Mouse (Mus musculus) myocyte (in vitro differentiated cells): ENCODE measurements around the gene Ptrh2.

ENCODE experiments used
- E2F4 ChIP-seq: IDR thresholded peaks from one replicate; pipeline ENCODE4 v1.6.1; 2011; ENCODE audit warnings: mild to moderate bottlenecking, control low read depth, moderate library complexity; ENCODE audit not compliant: insufficient read depth
- MAX ChIP-seq: IDR thresholded peaks from one replicate; pipeline ENCODE4 v1.6.1; 2011; ENCODE audit warnings: low read depth, mild to moderate bottlenecking, control low read depth
- POLR2A ChIP-seq: IDR thresholded peaks from one replicate; pipeline ENCODE4 v1.6.1; 2011; ENCODE audit warnings: low read depth, mild to moderate bottlenecking, control low read depth, moderate library complexity; ENCODE audit not compliant: insufficient read length
- TCF3 ChIP-seq: IDR thresholded peaks from one replicate; pipeline ENCODE4 v1.6.1; 2011; ENCODE audit warnings: low read depth, control low read depth; ENCODE audit not compliant: insufficient read length

- no peak for TF ChIP-seq POLR2A
- no peak for TF ChIP-seq TCF3
- TF ChIP-seq MAX = no peak
- no peak for TF ChIP-seq E2F4
These were observed 51.2 kb downstream of the Ptrh2 start for GRCm38 (mm10) chr11:86734993-86735392.
